11 mouse cellular contexts compared by ENCODE assay signal in genomic region chr2:101649114-101649671, GRCm38 (mm10). TPM values are rescaled to one million over a fixed set of nuclear protein-coding genes. Genes with fewer than 3 reads are reported as not detected.
DNase-seq lines count a peak whose midpoint lies in the region; ATAC-seq lines count a peak whose summit lies in the region.
"Had no signal": no experiment of that assay in that cellular context is flagged by ENCODE, and none has a peak within 500 bp of the region (broad histone marks: within the 10 kb centered on the region; RNA-seq: fewer than 3 reads in every experiment).

Gene Rag1, minus strand, starts transcription at chr2:101649501.
Gene B230118H07Rik, minus strand, starts transcription at chr2:101649532.

- no peak within 1 kb of the TSS for H3K9ac ChIP-seq in heart, embryonic 15.5 days

- 27% methylated on average over 8 of the region's 8 CpGs for WGBS in heart, embryonic 15.5 days

- DNase-seq in heart, postnatal 4 days = no peak
- DNase-seq in brain, adult 2 months (ENCODE audit: low read depth, low spot score) = peak; percentile 97
- DNase-seq in ovary, postnatal 10 days (ENCODE audit: low spot score) = no peak
- DNase-seq in right cerebral cortex, postnatal 10 days (ENCODE audit: low spot score in 2 of 2) = no peak
- no peak for DNase-seq in kidney, postnatal 14 days
- DNase-seq: adrenal gland, postnatal 25 days; kidney, adult 11 months; lung, adult 2 months had no signal

- H3K27me3 ChIP-seq in heart, embryonic 15.5 days = no peaks in the 10 kb centered on the region
- H3K27me3 ChIP-seq in megakaryocyte, embryonic 14.5 days (replicated peaks) = peaks cover 12% of the 10 kb centered on the region

- no peak for ATAC-seq in heart, embryonic 15.5 days (replicated peaks; ENCODE audit: insufficient number of reproducible peaks, insufficient read depth, low FRiP score, low read depth)
- peak; percentile 64 for ATAC-seq in common myeloid progenitor, adult 5-6 weeks (replicated peaks; ENCODE audit: low read depth, poor library complexity, severe bottlenecking)

- no peaks in the 10 kb centered on the region for H3K9me3 ChIP-seq in heart, embryonic 15.5 days (replicated peaks)
- H3K9me3 ChIP-seq in megakaryocyte, embryonic 14.5 days = no peaks in the 10 kb centered on the region

- H3K4me3 ChIP-seq in heart, embryonic 15.5 days = peak within 1 kb of the TSS; percentile 8; the same call in 1 of the 2 replicates
- H3K4me3 ChIP-seq in megakaryocyte, embryonic 14.5 days (replicated peaks) = peak within 1 kb of the TSS; percentile 71

- H3K4me1 ChIP-seq in heart, embryonic 15.5 days (replicated peaks) = no peaks in the 10 kb centered on the region
- peaks cover 19% of the 10 kb centered on the region for H3K4me1 ChIP-seq in megakaryocyte, embryonic 14.5 days

- no peak within 1 kb of the TSS for H3K27ac ChIP-seq in heart, embryonic 15.5 days

- H3K36me3 ChIP-seq in heart, embryonic 15.5 days = no peaks in the 10 kb centered on the region
- H3K36me3 ChIP-seq in megakaryocyte, embryonic 14.5 days (replicated peaks; ENCODE audit: low read length) = no peaks in the 10 kb centered on the region

- no peak within 1 kb of the TSS for H3K4me2 ChIP-seq in heart, embryonic 15.5 days

RNA-seq across cellular contexts. Expression of gene Rag1, which starts in this region (rescaled TPM):
- 0.74 and 8.5 TPM in 2 replicates for polyA plus RNA-seq in heart, embryonic 15.5 days (2015; fragmentation: Nextera tagmentation; extraction: Ambion mirVana)
- total RNA-seq in heart, postnatal 4 days (2021) = under 1 TPM; 0.09 to 0.41 TPM
- total RNA-seq in common myeloid progenitor, adult 5-6 weeks (2017) = 0.14 TPM in 1 of 2 replicates, not detected in the other
- polyA plus RNA-seq in megakaryocyte, embryonic 14.5 days (2012; ENCODE audit: insufficient read depth, low replicate concordance) = not detected in 2 replicates
- total RNA-seq: adrenal gland, postnatal 25 days had no signal

RNA-seq across cellular contexts. Expression of gene B230118H07Rik, which starts in this region (rescaled TPM):
- 51.1 and 57.1 TPM in 2 replicates for polyA plus RNA-seq in heart, embryonic 15.5 days (2015; fragmentation: Nextera tagmentation; extraction: Ambion mirVana)
- total RNA-seq in heart, postnatal 4 days (2021) = 10 to 100 TPM; 44.8 to 48.7 TPM
- 86.8 and 98.7 TPM in 2 replicates for total RNA-seq in common myeloid progenitor, adult 5-6 weeks (2017)
- 3.8 TPM in 1 of 2 replicates, not detected in the other for polyA plus RNA-seq in megakaryocyte, embryonic 14.5 days (2012; ENCODE audit: insufficient read depth, low replicate concordance)

Comparison
In these comparisons a context has a peak if more than half of its experiments do, and no peak if none do; other contexts are left out.
1. RNA of gene B230118H07Rik (polyA plus RNA-seq): 51.1 to 57.1 TPM in heart, embryonic 15.5 days; 3.8 TPM in megakaryocyte, embryonic 14.5 days; every median in the first group is over 10 times any median in the second.